Mouse (Mus musculus) urinary bladder, postnatal 36 days (tissue): ENCODE measurements at regions not wholly inside any gene's neighbourhood (a gene's known extent, or its start where the extent isn't known, plus 50 kb on each side); places are given as distances from the start of the nearest gene placed in this dataset.

Source experiments
- DNase-seq, 2 experiments: peaks; one replicate each; pipeline ENCODE4 v3.0.0; 2022; ENCODE audit warnings: low spot score in 2 of 2, mixed read lengths in 1 of 2

- no peak for DNase-seq
Observed at GRCm38 (mm10) chr3:110366151-110366550, 115.4 kb upstream of the Prmt6 start.

- no peak for DNase-seq
Observed at GRCm38 (mm10) chr3:110361900-110362299, 111.1 kb upstream of the Prmt6 start.

- DNase-seq = no peak
Observed at GRCm38 (mm10) chr3:110356822-110357594, 106.2 kb upstream of the Prmt6 start.

GRCm38 (mm10) chr3:110353654-110354053 lies 102.9 kb upstream of the Prmt6 start:
- no peak for DNase-seq

- DNase-seq = no peak
Observed at GRCm38 (mm10) chr3:110350075-110350474, 99.3 kb upstream of the Prmt6 start.

- no peak for DNase-seq
Observed at GRCm38 (mm10) chr3:110349446-110349845, 98.6 kb upstream of the Prmt6 start.

GRCm38 (mm10) chr3:110344846-110345245 lies 94.0 kb upstream of the Prmt6 start:
- DNase-seq = no peak

- DNase-seq = no peak
Observed at GRCm38 (mm10) chr3:110340067-110340466, 89.3 kb upstream of the Prmt6 start.

GRCm38 (mm10) chr3:110339026-110339606 lies 88.3 kb upstream of the Prmt6 start:
- DNase-seq = no peak

- no peak for DNase-seq
Observed at GRCm38 (mm10) chr3:110329175-110329574, 78.4 kb upstream of the Prmt6 start.

- no peak for DNase-seq
Observed at GRCm38 (mm10) chr3:110310270-110310669, 59.5 kb upstream of the Prmt6 start.

- DNase-seq = peak in 1 of 2 experiments; percentile 47
Observed at GRCm38 (mm10) chr3:110303166-110303565, 52.4 kb upstream of the Prmt6 start.
